Mouse (Mus musculus) limb, embryonic 15.5 days (tissue): ENCODE data around the gene Vmn1r40. TPM values are rescaled to one million over a fixed set of nuclear protein-coding genes. Genes with fewer than 3 reads are reported as not detected.

Experiments used
- ATAC-seq: fragments of 200-750 bp; cut with Nextera tagmentation; 2 replicates; pipeline ENCODE4 v1.8.0; 2017; ENCODE audit warnings: low read depth, moderate TSS enrichment; ENCODE audit not compliant: insufficient number of reproducible peaks, low FRiP score, low TSS enrichment
- H3K27ac ChIP-seq: fragments of 300-500 bp; sonication (generic); 2 replicates; pipeline ENCODE4 v1.5.1; 2015; ENCODE audit warnings: moderate library complexity, mild to moderate bottlenecking, inconsistent platforms
- H3K27me3 ChIP-seq: fragments of 300-500 bp; sonication (generic); 2 replicates; pipeline ENCODE4 v1.6.1; 2015; ENCODE audit warnings: inconsistent platforms
- H3K36me3 ChIP-seq: fragments of 300-500 bp; sonication (generic); 2 replicates; pipeline ENCODE4 v1.6.1; 2015; ENCODE audit warnings: inconsistent platforms
- H3K4me1 ChIP-seq: fragments of 300-500 bp; sonication (generic); 2 replicates; pipeline ENCODE4 v1.6.1; 2015; ENCODE audit warnings: inconsistent platforms
- H3K4me2 ChIP-seq: fragments of 300-500 bp; sonication (generic); 2 replicates; pipeline ENCODE4 v1.6.1; 2015; ENCODE audit warnings: mild to moderate bottlenecking, inconsistent platforms
- H3K4me3 ChIP-seq: fragments of 300-500 bp; sonication (generic); 2 replicates; pipeline ENCODE4 v1.5.1; 2015; ENCODE audit warnings: mild to moderate bottlenecking, inconsistent platforms
- H3K9ac ChIP-seq: fragments of 300-500 bp; sonication (generic); 2 replicates; pipeline ENCODE4 v1.6.1; 2015; ENCODE audit warnings: inconsistent platforms
- H3K9me3 ChIP-seq: fragments of 300-500 bp; sonication (generic); 2 replicates; pipeline ENCODE4 v1.6.1; 2016; ENCODE audit warnings: inconsistent platforms
- WGBS: fragments of 180-500 bp; shearing (Covaris S2); methylation state at CpG from one replicate; pipeline ENCODE4 v1.1.7; 2015; 5-methylcytosine and 5-hydroxymethylcytosine counted together
- polyA plus RNA-seq: library from polyadenylated mRNA; unstranded; fragments of >200 nt; fragmentation: Nextera tagmentation; extraction: Ambion mirVana; gene quantifications from 2 replicates; pipeline ENCODE4 v1.2.1, GENCODE M21; 2015

The Vmn1r40 gene
- polyA plus RNA-seq = not detected in 2 replicates

DNA sequence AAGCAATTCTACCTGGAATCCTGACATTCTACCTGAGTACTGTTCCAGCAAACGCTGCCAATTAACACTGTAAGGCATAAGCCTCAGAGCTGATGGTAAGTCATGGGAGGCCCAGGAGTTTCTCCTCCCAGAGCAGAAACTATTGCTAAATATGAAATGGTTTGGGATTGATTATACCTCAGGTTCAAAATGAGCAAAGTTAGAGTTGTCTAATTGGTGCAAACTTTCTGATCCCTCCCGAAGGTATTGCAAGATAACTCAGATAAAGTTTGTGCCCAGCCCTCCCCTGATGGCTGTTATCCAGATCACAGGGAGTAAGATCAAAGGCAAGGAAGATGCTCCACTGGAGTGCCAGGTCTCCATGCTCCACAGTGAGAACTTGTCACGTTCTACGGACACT, at the start of gene Vmn1r40:
Vmn1r40 (plus strand) TSS at position 301 of the 400 bp plus-strand sequence.
- ATAC-seq = no peak
- H3K9ac ChIP-seq = no peak within 1 kb of the TSS
- WGBS = 65% methylated on average over 4 of the region's 4 CpGs
- H3K4me3 ChIP-seq = no peak within 1 kb of the TSS
- no peak within 1 kb of the TSS for H3K27ac ChIP-seq
- no peaks in the 10 kb centered on the region for H3K36me3 ChIP-seq
- no peaks in the 10 kb centered on the region for H3K27me3 ChIP-seq
- H3K4me1 ChIP-seq = no peaks in the 10 kb centered on the region
- H3K9me3 ChIP-seq = no peaks in the 10 kb centered on the region
- H3K4me2 ChIP-seq = no peak within 1 kb of the TSS

DNA sequence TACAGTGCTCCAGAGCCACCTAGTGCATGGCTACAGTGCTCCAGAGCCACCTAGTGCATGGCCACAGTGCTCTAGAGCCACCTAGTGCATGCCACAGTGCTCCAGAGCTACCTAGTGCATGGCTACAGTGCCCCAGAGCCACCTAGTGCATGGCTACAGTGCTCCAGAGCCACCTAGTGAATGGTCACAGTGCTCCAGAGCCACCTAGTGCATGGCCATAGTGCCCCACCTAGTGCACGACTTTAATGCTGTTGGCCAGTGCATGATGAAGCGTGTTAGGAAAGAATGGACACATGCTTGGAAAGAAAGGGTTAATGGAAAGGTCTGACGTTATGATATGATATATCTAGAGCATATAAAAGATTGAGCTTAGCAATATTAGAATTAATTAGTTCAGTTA, 49.0 kb upstream of the Vmn1r40 start:
- Histone ChIP-seq H3K9ac (no peak overlapping the region), H3K4me3 (no peak overlapping the region), H3K4me2 (no peak overlapping the region), H3K4me1 (no peaks in the 10 kb centered on the region), H3K27me3 (no peaks in the 10 kb centered on the region), H3K36me3 (no peaks in the 10 kb centered on the region; the same call in 1 of the 2 replicates), H3K27ac (no peak overlapping the region), H3K9me3 (no peaks in the 10 kb centered on the region)
- no peak for ATAC-seq
- 77% methylated on average over 3 of the region's 3 CpGs for WGBS

DNA sequence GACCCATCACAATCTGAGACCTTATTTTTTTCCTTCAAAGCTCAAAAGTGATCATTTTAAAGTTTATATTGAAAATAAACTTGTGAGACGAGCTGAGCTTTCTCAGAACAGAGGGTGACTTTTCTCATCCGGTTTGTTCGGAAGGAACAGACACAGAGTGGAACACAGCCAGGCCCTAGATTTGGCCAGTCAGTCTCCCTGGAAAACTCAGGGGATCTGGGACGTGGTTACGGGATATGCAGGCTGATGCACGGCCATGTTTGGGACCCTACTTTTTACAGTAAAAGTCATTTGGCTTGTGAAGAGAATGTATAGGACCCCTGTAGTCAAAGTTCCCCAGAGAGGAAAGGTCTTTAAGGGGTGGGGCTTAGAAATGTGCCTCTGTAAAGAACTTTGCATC, 48.4 kb upstream of the Vmn1r40 start:
- Histone ChIP-seq H3K27me3 (no peaks in the 10 kb centered on the region), H3K9ac (no peak overlapping the region), H3K36me3 (peaks cover 1% of the 10 kb centered on the region; the same call in 1 of the 2 replicates), H3K4me2 (no peak overlapping the region), H3K9me3 (no peaks in the 10 kb centered on the region), H3K27ac (no peak overlapping the region), H3K4me3 (no peak overlapping the region), H3K4me1 (no peaks in the 10 kb centered on the region)
- ATAC-seq = no peak
- 78% methylated on average over 6 of the region's 6 CpGs for WGBS

DNA sequence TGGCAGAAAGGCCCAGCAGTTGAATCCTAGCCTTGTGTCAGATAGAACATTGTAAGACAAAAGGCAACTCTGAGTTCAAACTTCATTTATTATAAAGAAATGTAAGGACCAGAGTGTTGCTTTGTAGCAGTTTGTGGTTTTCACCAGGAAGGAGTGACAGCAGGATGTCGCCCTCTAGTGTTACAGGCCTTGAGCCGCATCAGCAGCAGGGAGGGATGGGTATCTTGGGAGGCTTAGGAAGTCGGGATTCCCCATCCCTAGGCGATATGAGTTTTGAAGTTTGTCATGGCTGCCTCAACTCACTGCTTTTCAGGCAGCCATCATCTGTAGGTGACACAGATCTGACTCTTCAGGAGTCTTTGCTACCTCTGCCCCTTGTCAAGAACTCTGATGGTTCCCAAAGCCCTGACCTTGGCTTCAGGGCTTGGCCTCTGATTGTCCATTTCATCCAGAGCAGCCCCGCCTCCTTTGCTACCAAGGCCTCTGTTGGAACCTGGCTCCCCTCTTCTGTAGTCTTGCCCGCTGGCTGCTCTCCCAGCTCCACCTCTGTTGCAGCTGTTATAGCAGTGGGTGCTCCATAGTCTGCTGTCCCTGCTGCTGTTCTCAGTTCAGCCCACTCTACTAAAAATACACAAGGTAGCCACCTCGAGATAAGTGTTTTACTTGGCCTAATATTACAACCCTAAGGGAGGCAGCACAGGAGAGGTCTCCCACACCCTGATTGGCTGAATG, 47.5 kb upstream of the Vmn1r40 start:
- Histone ChIP-seq H3K9me3 (no peaks in the 10 kb centered on the region), H3K4me2 (no peak overlapping the region), H3K4me1 (no peaks in the 10 kb centered on the region), H3K9ac (no peak overlapping the region), H3K27ac (no peak overlapping the region), H3K4me3 (no peak overlapping the region), H3K36me3 (peaks cover 4% of the 10 kb centered on the region; the same call in 1 of the 2 replicates), H3K27me3 (no peaks in the 10 kb centered on the region)
- no peak for ATAC-seq
- WGBS = 32% methylated on average over 7 of the region's 7 CpGs

DNA sequence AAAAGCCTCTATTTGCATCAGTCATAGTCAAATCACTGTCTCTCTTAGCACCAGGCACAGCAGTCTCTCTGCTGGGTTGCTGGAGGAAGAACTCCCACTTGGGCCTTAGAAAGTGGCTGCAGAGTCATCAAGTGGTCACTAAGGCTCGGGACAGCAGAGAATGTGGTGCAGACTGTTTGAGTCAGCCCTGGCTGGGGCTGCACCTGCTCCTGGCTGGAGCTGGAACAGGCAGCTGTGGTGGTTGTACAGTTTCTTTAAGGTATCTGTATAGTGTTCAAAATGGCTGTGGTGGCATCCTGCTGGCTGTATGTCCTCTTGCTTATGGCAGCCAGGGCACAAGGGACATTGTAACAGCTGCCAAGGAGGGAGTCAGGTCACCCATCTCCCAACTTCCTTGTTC, 46.9 kb upstream of the Vmn1r40 start:
- Histone ChIP-seq H3K9me3 (no peaks in the 10 kb centered on the region), H3K27ac (no peak overlapping the region), H3K4me2 (no peak overlapping the region), H3K4me1 (no peaks in the 10 kb centered on the region), H3K9ac (no peak overlapping the region), H3K4me3 (no peak overlapping the region), H3K27me3 (no peaks in the 10 kb centered on the region), H3K36me3 (peaks cover 4% of the 10 kb centered on the region; the same call in 1 of the 2 replicates)
- no peak for ATAC-seq
- 76% methylated on average over 1 of the region's 1 CpGs for WGBS

DNA sequence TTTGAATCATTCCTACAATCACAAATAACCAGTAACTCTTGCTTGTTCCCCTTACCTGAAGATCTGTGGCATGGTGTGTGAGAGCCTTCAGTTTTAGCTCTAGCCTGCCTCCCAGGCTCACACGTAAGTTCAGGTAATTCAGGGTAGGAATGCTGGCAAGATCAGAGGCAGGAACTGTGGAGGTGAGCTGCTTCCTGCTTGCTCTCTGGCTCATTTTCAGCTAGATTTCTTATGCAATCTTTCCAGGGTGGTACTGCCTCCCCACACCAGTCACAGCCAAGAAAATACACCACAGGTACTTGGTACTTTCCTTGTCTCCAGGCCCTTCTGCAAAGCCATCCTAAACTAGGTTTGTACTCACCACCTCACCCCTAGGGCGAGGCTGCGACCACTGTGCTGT, 44.8 kb upstream of the Vmn1r40 start:
- H3K9ac ChIP-seq = no peak overlapping the region
- H3K27me3 ChIP-seq = no peaks in the 10 kb centered on the region
- ATAC-seq = no peak
- H3K4me1 ChIP-seq = no peaks in the 10 kb centered on the region
- peaks cover 4% of the 10 kb centered on the region; the same call in 1 of the 2 replicates for H3K36me3 ChIP-seq
- no peak overlapping the region for H3K27ac ChIP-seq
- H3K4me2 ChIP-seq = no peak overlapping the region
- 80% methylated on average over 3 of the region's 3 CpGs for WGBS
- no peak overlapping the region for H3K4me3 ChIP-seq
- H3K9me3 ChIP-seq = no peaks in the 10 kb centered on the region

DNA sequence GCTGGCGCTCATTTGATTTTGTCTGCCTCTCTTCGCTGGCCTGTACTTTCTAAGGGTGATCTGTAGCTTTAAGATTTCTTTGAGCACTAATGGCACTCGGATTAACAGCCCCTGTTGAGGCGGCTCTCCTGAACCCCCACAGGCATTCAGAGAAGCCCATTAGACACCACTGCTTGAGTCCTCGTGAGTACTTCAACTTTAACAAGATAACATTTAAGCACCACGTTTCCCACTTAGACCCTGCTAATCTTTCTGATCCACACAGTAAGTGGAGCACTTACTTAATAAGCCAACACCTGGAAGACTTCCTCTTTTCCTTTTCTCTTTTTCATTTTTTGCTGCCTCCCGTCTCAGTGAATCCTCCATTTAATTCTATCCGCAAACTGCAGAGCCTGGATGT, 42.2 kb upstream of the Vmn1r40 start:
- no peak overlapping the region for H3K4me3 ChIP-seq
- H3K4me2 ChIP-seq = no peak overlapping the region
- no peak overlapping the region for H3K27ac ChIP-seq
- H3K27me3 ChIP-seq = no peaks in the 10 kb centered on the region
- ATAC-seq = no peak
- 44% methylated on average over 8 of the region's 8 CpGs for WGBS
- no peaks in the 10 kb centered on the region for H3K9me3 ChIP-seq
- no peaks in the 10 kb centered on the region for H3K4me1 ChIP-seq
- no peak overlapping the region for H3K9ac ChIP-seq
- peaks cover 4% of the 10 kb centered on the region; the same call in 1 of the 2 replicates for H3K36me3 ChIP-seq

DNA sequence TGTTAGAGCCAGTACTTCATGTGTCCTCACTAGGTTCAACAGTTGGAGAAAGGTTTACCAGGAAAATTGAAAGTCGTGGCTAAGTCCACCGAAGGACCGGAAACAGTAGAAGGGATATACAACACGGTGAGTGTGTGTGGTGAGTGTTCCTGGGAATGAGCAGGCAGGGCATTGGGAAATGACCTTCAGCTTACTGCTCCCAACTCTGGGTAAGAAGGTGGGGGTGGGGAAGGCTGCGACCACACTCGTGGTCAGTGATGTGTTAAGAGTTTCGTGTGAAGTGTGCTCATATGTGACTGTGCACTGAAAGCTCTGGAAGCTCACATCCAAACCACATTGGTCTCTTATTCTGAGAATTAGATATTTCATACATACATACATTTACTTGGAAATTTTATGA, 41.7 kb upstream of the Vmn1r40 start:
- 79% methylated on average over 7 of the region's 7 CpGs for WGBS

DNA sequence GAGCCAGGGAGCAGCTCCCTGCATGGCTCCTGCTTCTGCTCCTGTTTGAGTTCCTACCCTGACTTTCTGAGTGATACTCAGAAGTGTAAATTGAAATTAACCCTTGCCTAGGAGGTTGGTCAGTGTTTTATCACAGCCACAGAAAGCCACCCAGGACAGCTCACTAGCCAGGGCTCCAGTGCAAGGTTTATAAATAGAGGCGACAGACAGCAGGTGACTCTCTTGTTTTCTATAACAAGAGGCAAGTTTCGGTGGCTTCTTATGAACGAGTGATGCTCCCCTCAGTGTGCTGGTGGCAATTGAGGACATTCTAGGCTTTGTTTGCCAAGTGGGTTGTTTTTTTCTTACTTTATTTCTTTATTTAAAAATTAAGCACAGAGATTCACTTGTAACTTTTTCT, 40.4 kb upstream of the Vmn1r40 start:
- no peak overlapping the region for H3K9ac ChIP-seq
- no peaks in the 10 kb centered on the region for H3K9me3 ChIP-seq
- H3K27ac ChIP-seq = no peak overlapping the region
- H3K4me2 ChIP-seq = no peak overlapping the region
- peaks cover 4% of the 10 kb centered on the region; the same call in 1 of the 2 replicates for H3K36me3 ChIP-seq
- 81% methylated on average over 3 of the region's 3 CpGs for WGBS
- H3K4me3 ChIP-seq = no peak overlapping the region
- ATAC-seq = no peak
- H3K4me1 ChIP-seq = no peaks in the 10 kb centered on the region
- no peaks in the 10 kb centered on the region for H3K27me3 ChIP-seq

More for the DNA sequence above, 41.7 kb upstream of the Vmn1r40 start:
- Histone ChIP-seq H3K4me1 (no peaks in the 10 kb centered on the region), H3K9me3 (no peaks in the 10 kb centered on the region), H3K9ac (no peak overlapping the region), H3K4me2 (no peak overlapping the region), H3K4me3 (no peak overlapping the region), H3K27ac (no peak overlapping the region), H3K27me3 (no peaks in the 10 kb centered on the region), H3K36me3 (peaks cover 4% of the 10 kb centered on the region; the same call in 1 of the 2 replicates)
- no peak for ATAC-seq

DNA sequence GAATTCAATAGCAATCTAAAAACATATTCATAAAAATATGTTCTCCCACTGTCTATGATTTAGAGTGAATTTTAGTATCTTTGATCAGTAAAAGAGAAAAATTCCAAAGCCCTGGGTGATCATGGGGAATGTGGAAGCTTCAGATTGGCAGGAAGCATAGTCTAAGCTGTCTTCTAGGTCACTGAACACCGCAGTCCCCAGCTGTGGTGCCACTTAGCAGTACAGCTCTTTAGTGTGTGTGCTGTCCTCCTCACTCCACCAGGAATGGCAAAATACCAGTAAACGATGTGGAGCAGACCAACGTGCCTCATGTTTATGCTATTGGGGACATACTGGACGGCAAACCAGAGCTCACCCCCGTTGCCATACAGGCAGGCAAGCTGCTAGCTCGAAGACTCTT, 37.8 kb upstream of the Vmn1r40 start:
- Histone ChIP-seq H3K9me3 (no peaks in the 10 kb centered on the region), H3K9ac (no peak overlapping the region), H3K4me3 (no peak overlapping the region), H3K4me2 (no peak overlapping the region), H3K4me1 (no peaks in the 10 kb centered on the region), H3K27ac (no peak overlapping the region), H3K36me3 (0 out of 2 replicates have a peak, but pooled peaks cover 3% of the 10 kb centered on the region), H3K27me3 (no peaks in the 10 kb centered on the region)
- ATAC-seq = no peak
- WGBS = 81% methylated on average over 6 of the region's 6 CpGs

DNA sequence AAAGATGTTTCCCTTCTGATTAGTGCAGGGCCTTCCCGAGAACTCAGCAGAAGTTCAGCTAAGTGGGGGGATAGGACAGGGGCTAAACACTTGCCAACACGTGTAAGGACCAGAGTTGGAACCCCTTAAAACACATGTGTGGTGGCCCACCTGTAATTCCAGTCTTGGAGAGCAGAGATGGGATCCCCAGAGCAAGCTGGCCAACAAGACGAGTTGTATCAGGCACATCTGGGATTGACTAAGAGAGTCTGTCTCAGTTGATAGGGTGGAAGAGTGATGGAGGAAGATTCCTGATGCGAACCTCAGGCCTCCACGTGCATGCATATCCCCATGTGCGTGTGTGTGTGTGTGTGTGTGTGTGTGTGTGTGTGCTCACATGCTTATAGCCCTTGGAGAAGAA, 35.9 kb upstream of the Vmn1r40 start:
- ATAC-seq = no peak
- Histone ChIP-seq H3K27ac (no peak overlapping the region), H3K36me3 (0 out of 2 replicates have a peak, but pooled peaks cover 3% of the 10 kb centered on the region), H3K4me2 (no peak overlapping the region), H3K27me3 (no peaks in the 10 kb centered on the region), H3K9me3 (no peaks in the 10 kb centered on the region), H3K4me3 (no peak overlapping the region), H3K4me1 (no peaks in the 10 kb centered on the region), H3K9ac (no peak overlapping the region)
- 69% methylated on average over 6 of the region's 6 CpGs for WGBS

DNA sequence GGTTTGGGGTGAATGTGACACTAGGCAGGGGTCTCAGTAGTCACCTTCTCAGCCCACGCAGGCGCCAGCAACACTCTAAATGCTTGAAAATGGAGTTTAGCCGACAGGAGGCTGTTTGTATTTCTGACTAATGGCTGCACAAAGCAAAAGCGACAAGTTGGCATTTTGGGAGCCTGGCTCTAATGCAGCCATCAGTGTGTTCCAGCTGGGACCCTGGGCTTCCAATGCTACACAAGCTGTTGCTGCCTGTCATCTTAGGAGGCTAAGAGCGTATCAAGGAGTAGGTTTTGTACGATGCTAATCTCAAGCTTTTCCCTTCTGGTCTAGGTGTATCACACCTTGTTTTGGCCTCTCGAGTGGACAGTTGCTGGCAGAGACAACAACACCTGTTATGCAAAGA, 34.7 kb upstream of the Vmn1r40 start:
- no peak overlapping the region for H3K4me2 ChIP-seq
- no peaks in the 10 kb centered on the region for H3K27me3 ChIP-seq
- no peaks in the 10 kb centered on the region for H3K9me3 ChIP-seq
- H3K36me3 ChIP-seq = 0 out of 2 replicates have a peak, but pooled peaks cover 3% of the 10 kb centered on the region
- H3K4me3 ChIP-seq = no peak overlapping the region
- no peak overlapping the region for H3K9ac ChIP-seq
- 85% methylated on average over 7 of the region's 7 CpGs for WGBS
- no peak overlapping the region for H3K27ac ChIP-seq
- no peaks in the 10 kb centered on the region for H3K4me1 ChIP-seq
- no peak for ATAC-seq
